Mouse (Mus musculus) fibroblast of lung, adult 2 months (primary cell): Measurements from ENCODE around the gene 1700029H14Rik.

ENCODE experiments used
- DNase-seq: peaks from one replicate; pipeline ENCODE4 v3.0.0-alpha.2; 2011; ENCODE audit warnings: low read depth

The 1700029H14Rik gene

GRCm38 (mm10) chr8:13562118-13562517, at the start of gene 1700029H14Rik:
Gene 1700029H14Rik, minus strand, starts transcription at chr8:13562461.
- no peak for DNase-seq

- no peak for DNase-seq
Measured at GRCm38 (mm10) chr8:13611702-13612101, 49.4 kb upstream of the 1700029H14Rik start.

- no peak for DNase-seq
Measured at GRCm38 (mm10) chr8:13609971-13610370, 47.7 kb upstream of the 1700029H14Rik start.

- DNase-seq, result no peak
Measured at GRCm38 (mm10) chr8:13608946-13609345, 46.7 kb upstream of the 1700029H14Rik start.

GRCm38 (mm10) chr8:13605920-13606480, 43.7 kb upstream of the 1700029H14Rik start:
- DNase-seq, result no peak

- DNase-seq, result no peak
Measured at GRCm38 (mm10) chr8:13602621-13603020, 40.4 kb upstream of the 1700029H14Rik start.

GRCm38 (mm10) chr8:13601166-13601565, 38.9 kb upstream of the 1700029H14Rik start:
- DNase-seq, result no peak

- no peak for DNase-seq
Measured at GRCm38 (mm10) chr8:13600716-13601115, 38.5 kb upstream of the 1700029H14Rik start.

- DNase-seq, result no peak
Measured at GRCm38 (mm10) chr8:13600204-13600603, 37.9 kb upstream of the 1700029H14Rik start.

- no peak for DNase-seq
Measured at GRCm38 (mm10) chr8:13597777-13598176, 35.5 kb upstream of the 1700029H14Rik start.

GRCm38 (mm10) chr8:13595861-13596260, 33.6 kb upstream of the 1700029H14Rik start:
- no peak for DNase-seq

- no peak for DNase-seq
Measured at GRCm38 (mm10) chr8:13594884-13595323, 32.6 kb upstream of the 1700029H14Rik start.

GRCm38 (mm10) chr8:13593340-13593739, 31.1 kb upstream of the 1700029H14Rik start:
- DNase-seq, result no peak

GRCm38 (mm10) chr8:13591246-13591645, 29.0 kb upstream of the 1700029H14Rik start:
- no peak for DNase-seq

- DNase-seq, result no peak
Measured at GRCm38 (mm10) chr8:13589071-13589470, 26.8 kb upstream of the 1700029H14Rik start.

- DNase-seq, result no peak
Measured at GRCm38 (mm10) chr8:13584652-13585051, 22.4 kb upstream of the 1700029H14Rik start.

- no peak for DNase-seq
Measured at GRCm38 (mm10) chr8:13577869-13578268, 15.6 kb upstream of the 1700029H14Rik start.

GRCm38 (mm10) chr8:13571999-13572398, 9.7 kb upstream of the 1700029H14Rik start:
- no peak for DNase-seq

GRCm38 (mm10) chr8:13557526-13557925, 4.7 kb downstream of the 1700029H14Rik start:
- DNase-seq, result no peak

GRCm38 (mm10) chr8:13551574-13551830, 10.8 kb downstream of the 1700029H14Rik start:
- DNase-seq, result no peak

GRCm38 (mm10) chr8:13550718-13551573, 11.3 kb downstream of the 1700029H14Rik start:
- DNase-seq, result peak; percentile 90

- peak; percentile 97 for DNase-seq
Measured at GRCm38 (mm10) chr8:13548831-13549230, 13.4 kb downstream of the 1700029H14Rik start.

GRCm38 (mm10) chr8:13548235-13548634, 14.0 kb downstream of the 1700029H14Rik start:
- DNase-seq, result peak; percentile 66

- DNase-seq, result no peak
Measured at GRCm38 (mm10) chr8:13546421-13546820, 15.8 kb downstream of the 1700029H14Rik start.
